Mouse (Mus musculus) frontal cortex, adult (tissue): ENCODE measurements around the gene Vmn1r130.
"Not testable (repeated sequence)": the region's sequence is repeated elsewhere in the genome, so short reads cannot be mapped to it uniquely, and the experiment has no call there.

Source experiments
- ATAC-seq: cut with Nextera tagmentation; 2 replicates; pipeline ENCODE4 v1.9.2; 2017; ENCODE audit warnings: mild to moderate bottlenecking, moderate library complexity, mixed read lengths; ENCODE audit not compliant: low TSS enrichment

Vmn1r130 gene

GRCm38 (mm10) chr7:21511480-21511879 lies at the start of gene Vmn1r130:
Gene Vmn1r130, plus strand, starts transcription at chr7:21511780.
- not testable (repeated sequence) for ATAC-seq

GRCm38 (mm10) chr7:21545990-21546389 lies 34.4 kb downstream of the Vmn1r130 start, which contains the start of gene Vmn1r131:
Gene Vmn1r131, minus strand, starts transcription at chr7:21546090.
- not testable (repeated sequence) for ATAC-seq
